Mouse (Mus musculus): Measurements from ENCODE around the gene Man1c1.

GRCm38 (mm10) chr4:134682423-134682822 is 21.7 kb downstream of the Man1c1 start:
- TF ChIP-seq CTCF (IDR thresholded peaks at IDR 0.05; ENCODE audit: low read depth) (no peak), EP300 (IDR thresholded peaks at IDR 0.05; ENCODE audit: low read depth) (no peak)
